Comparison of ENCODE assay signal across 10 mouse cellular contexts in the genomic region with DNA sequence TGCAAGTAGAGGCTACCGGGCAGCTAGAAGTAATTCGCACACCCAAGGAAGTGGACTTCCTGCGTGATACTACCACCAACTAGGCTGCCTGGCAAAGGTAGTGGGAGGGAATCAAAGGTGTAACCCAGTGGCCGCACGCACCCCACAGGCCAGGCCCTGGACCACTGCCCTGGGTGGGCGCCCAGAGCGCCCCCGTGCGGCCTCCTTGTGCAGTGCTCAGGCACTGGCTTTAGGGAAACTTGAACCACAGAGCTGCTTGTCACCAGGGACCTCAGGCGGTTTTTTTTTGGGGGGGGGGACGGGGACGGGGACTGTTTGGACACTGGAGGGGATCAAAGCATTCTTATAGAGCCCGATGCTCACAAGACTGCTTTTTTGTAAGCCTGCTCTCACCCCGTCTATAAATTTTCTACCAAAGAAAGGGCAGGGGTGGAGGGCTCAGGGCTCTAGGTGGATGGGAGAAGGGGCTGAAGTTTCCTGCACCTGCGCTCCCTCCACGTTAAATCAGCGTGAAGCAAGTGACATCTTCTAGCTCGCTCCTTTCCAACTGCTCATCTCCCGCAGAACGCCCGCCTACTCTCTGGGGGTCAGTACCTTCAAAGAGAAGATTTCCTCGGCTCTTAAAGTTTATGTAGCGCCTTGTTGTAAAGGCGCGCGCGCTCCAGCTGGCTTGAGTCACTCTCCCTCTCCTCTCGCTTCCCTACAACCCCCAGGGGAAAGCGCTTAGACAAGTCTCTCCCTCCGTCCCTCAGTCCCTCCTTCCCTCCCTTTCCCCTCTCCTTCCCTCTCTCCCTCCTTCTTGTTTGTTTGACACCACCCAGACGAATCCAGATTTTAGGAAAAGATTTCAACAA. TPM values are rescaled to one million over a fixed set of nuclear protein-coding genes. Genes with fewer than 3 reads are reported as not detected.
DNase-seq lines count a peak whose midpoint lies in the region; ATAC-seq and TF ChIP-seq lines count a peak whose summit lies in the region.
"Had no signal": no experiment of that assay in that cellular context is flagged by ENCODE, and none has a peak within 500 bp of the region (broad histone marks: within the 10 kb centered on the region; RNA-seq: fewer than 3 reads in every experiment).

No protein-coding gene starts in this region.

- H3K36me3 ChIP-seq in lung, embryonic 14.5 days (ENCODE audit: insufficient read depth): no peaks in the 10 kb centered on the region
- H3K36me3 ChIP-seq in hindbrain, embryonic 12.5 days: no peaks in the 10 kb centered on the region
- H3K36me3 ChIP-seq in stomach, embryonic 15.5 days: no peaks in the 10 kb centered on the region

- no peaks in the 10 kb centered on the region; the same call in 1 of the 2 replicates for H3K9me3 ChIP-seq in lung, embryonic 14.5 days (ENCODE audit: low read depth, low read length)
- H3K9me3 ChIP-seq in hindbrain, embryonic 12.5 days (replicated peaks): no peaks in the 10 kb centered on the region
- no peaks in the 10 kb centered on the region for H3K9me3 ChIP-seq in stomach, embryonic 15.5 days

- no peak overlapping the region for H3K4me3 ChIP-seq in lung, embryonic 14.5 days (ENCODE audit: low read depth, low read length)
- no peak overlapping the region for H3K4me3 ChIP-seq in hindbrain, embryonic 12.5 days
- H3K4me3 ChIP-seq in stomach, embryonic 15.5 days (replicated peaks): no peak overlapping the region
- H3K4me3 ChIP-seq: erythroblast, embryonic 14.5 days had no signal

- no peak overlapping the region for H3K27ac ChIP-seq in lung, embryonic 14.5 days (ENCODE audit: low read depth)
- H3K27ac ChIP-seq in hindbrain, embryonic 12.5 days: no peak overlapping the region
- H3K27ac ChIP-seq in stomach, embryonic 15.5 days: no peak overlapping the region

- peak; percentile 21 for DNase-seq in gastrocnemius, postnatal 14 days
- DNase-seq in gastrocnemius, postnatal 25 days: no peak
- peak; percentile 36 for DNase-seq in lung, embryonic 14.5 days
- DNase-seq in lung, postnatal 4 days: no peak
- no peak for DNase-seq in adrenal gland, adult 8-10 months
- no peak for DNase-seq in layer of hippocampus, postnatal 25 days (ENCODE audit: extremely low spot score in 1 of 2, low spot score in 1 of 2)
- DNase-seq: layer of hippocampus, postnatal 36 days had no signal

- H3K9ac ChIP-seq in lung, embryonic 14.5 days: no peak overlapping the region
- H3K9ac ChIP-seq in hindbrain, embryonic 12.5 days: no peak overlapping the region
- H3K9ac ChIP-seq in stomach, embryonic 15.5 days: no peak overlapping the region

- ATAC-seq in lung, embryonic 14.5 days (ENCODE audit: insufficient read depth): peak; percentile 17; the same call in 1 of the 2 replicates
- no peak for ATAC-seq in hindbrain, embryonic 12.5 days (ENCODE audit: low FRiP score)
- ATAC-seq in stomach, embryonic 15.5 days (ENCODE audit: insufficient read depth, low FRiP score, low read depth): no peak

- WGBS in lung, embryonic 14.5 days: 3% methylated on average over 31 of the region's 31 CpGs
- WGBS in hindbrain, embryonic 12.5 days: 3% methylated on average over 31 of the region's 31 CpGs
- WGBS in stomach, embryonic 15.5 days: 6% methylated on average over 31 of the region's 31 CpGs

- intact Hi-C loops in gastrocnemius, postnatal 14 days (cut with DNase I; ENCODE audit: low total_unique reads): no loop called here

- TF ChIP-seq CTCF in lung, embryonic 14.5 days (IDR thresholded peaks at IDR 0.05; ENCODE audit: low read depth): peak; percentile 48

- H3K4me2 ChIP-seq in lung, embryonic 14.5 days: 0 out of 2 replicates have a peak overlapping the region, but pooled peaks have one; percentile 18
- 0 out of 2 replicates have a peak overlapping the region, but pooled peaks have one; percentile 3 for H3K4me2 ChIP-seq in hindbrain, embryonic 12.5 days (replicated peaks)
- peak overlapping the region; percentile 33 for H3K4me2 ChIP-seq in stomach, embryonic 15.5 days

- peaks cover 84% of the 10 kb centered on the region for H3K27me3 ChIP-seq in lung, embryonic 14.5 days (ENCODE audit: insufficient read depth, low read length)
- peaks cover 73% of the 10 kb centered on the region for H3K27me3 ChIP-seq in hindbrain, embryonic 12.5 days
- peaks cover 67% of the 10 kb centered on the region for H3K27me3 ChIP-seq in stomach, embryonic 15.5 days (replicated peaks)

- H3K4me1 ChIP-seq in lung, embryonic 14.5 days (ENCODE audit: insufficient read depth): no peaks in the 10 kb centered on the region
- H3K4me1 ChIP-seq in hindbrain, embryonic 12.5 days: 0 out of 2 replicates have a peak, but pooled peaks cover 5% of the 10 kb centered on the region
- no peaks in the 10 kb centered on the region for H3K4me1 ChIP-seq in stomach, embryonic 15.5 days

RNA-seq across cellular contexts. Expression of gene Dmrt2, which starts 6.5 kb away (rescaled TPM):
- 1 to 10 TPM; 3.9 to 5.1 TPM for total RNA-seq in gastrocnemius, postnatal 14 days (2021)
- total RNA-seq in gastrocnemius, postnatal 25 days (2021): 1 to 10 TPM; 4.5 to 7.6 TPM
- polyA plus RNA-seq in lung, embryonic 14.5 days (2014; fragmentation: Nextera tagmentation; extraction: Ambion mirVana): 0.41 and 0.62 TPM in 2 replicates
- polyA plus RNA-seq in hindbrain, embryonic 12.5 days (2016; fragmentation: Nextera tagmentation; extraction: Ambion mirVana): 6.1 and 8.8 TPM in 2 replicates
- polyA plus RNA-seq in stomach, embryonic 15.5 days (2015; fragmentation: Nextera tagmentation; extraction: Ambion mirVana): 1.2 TPM in 2 replicates
- 10 to 100 TPM in 1 of 4 experiments, 1 to 10 TPM in 3; 2.6 to 12.0 (median 5.7) TPM for total RNA-seq in adrenal gland, adult 8-10 months (2022)
- total RNA-seq in layer of hippocampus, postnatal 25 days (2021): under 1 TPM; 0.85 to 0.98 TPM

RNA-seq across cellular contexts. Expression of gene Dmrt3, which starts 55.6 kb away (rescaled TPM):
- total RNA-seq in gastrocnemius, postnatal 14 days (2021): not detected
- total RNA-seq in gastrocnemius, postnatal 25 days (2021): not detected
- 0.35 and 0.49 TPM in 2 replicates for polyA plus RNA-seq in lung, embryonic 14.5 days (2014; fragmentation: Nextera tagmentation; extraction: Ambion mirVana)
- polyA plus RNA-seq in hindbrain, embryonic 12.5 days (2016; fragmentation: Nextera tagmentation; extraction: Ambion mirVana): 0.67 and 1.2 TPM in 2 replicates
- polyA plus RNA-seq in stomach, embryonic 15.5 days (2015; fragmentation: Nextera tagmentation; extraction: Ambion mirVana): 0.77 TPM in 2 replicates
- total RNA-seq in adrenal gland, adult 8-10 months (2022): not detected
- 1 to 10 TPM in 1 of 2 experiments, under 1 TPM in 1; 0.59 to 1.2 TPM for total RNA-seq in layer of hippocampus, postnatal 25 days (2021)
- polyA plus RNA-seq: erythroblast, embryonic 14.5 days had no signal

Comparison
In these comparisons a context has a peak if more than half of its experiments do, and no peak if none do; other contexts are left out.
1. DNase-seq: peak in gastrocnemius, postnatal 14 days (single experiment) and lung, embryonic 14.5 days (single experiment); none in gastrocnemius, postnatal 25 days (single experiment), lung, postnatal 4 days (0 of 2), adrenal gland, adult 8-10 months (single experiment) and layer of hippocampus, postnatal 25 days (0 of 2).
2. Peak in every context shown above with its lines, with median percentiles within 50 percentile points of each other: H3K4me2 ChIP-seq.